Mouse (Mus musculus) megakaryocyte, embryonic 14.5 days (primary cell): Measurements from ENCODE around the gene Slc20a1.

Experiments
- FLI1 ChIP-seq: IDR thresholded peaks from 2 replicates; pipeline ENCODE4 v1.6.1; 2012; ENCODE audit warnings: low read length, inconsistent platforms, mixed read lengths
- GATA1 ChIP-seq: IDR thresholded peaks from 3 replicates; pipeline ENCODE4 v1.6.1; 2012; ENCODE audit warnings: mixed read lengths, low read length, inconsistent platforms, borderline replicate concordance

GRCm38 (mm10) chr2:129211255-129211654 is 12.7 kb downstream of the Slc20a1 start:
- TF ChIP-seq GATA1 (no peak), FLI1 (no peak)
